Mouse (Mus musculus) myocyte (in vitro differentiated cells): Measurements from ENCODE around the gene Mfsd9.

Experiments used
- CEBPB ChIP-seq: IDR thresholded peaks from 2 replicates; pipeline ENCODE4 v1.6.1; 2011; ENCODE audit warnings: mild to moderate bottlenecking, moderate library complexity; ENCODE audit not compliant: poor library complexity, insufficient read depth, severe bottlenecking
- E2F4 ChIP-seq: IDR thresholded peaks from one replicate; pipeline ENCODE4 v1.6.1; 2011; ENCODE audit warnings: mild to moderate bottlenecking, control low read depth, moderate library complexity; ENCODE audit not compliant: insufficient read depth
- MAX ChIP-seq: IDR thresholded peaks from one replicate; pipeline ENCODE4 v1.6.1; 2011; ENCODE audit warnings: low read depth, mild to moderate bottlenecking, control low read depth
- POLR2A ChIP-seq: IDR thresholded peaks from one replicate; pipeline ENCODE4 v1.6.1; 2011; ENCODE audit warnings: low read depth, mild to moderate bottlenecking, control low read depth, moderate library complexity; ENCODE audit not compliant: insufficient read length
- TCF12 ChIP-seq: IDR thresholded peaks from one replicate; pipeline ENCODE4 v1.6.1; 2011; ENCODE audit warnings: mild to moderate bottlenecking, control low read depth; ENCODE audit not compliant: poor library complexity, insufficient read depth, severe bottlenecking

DNA sequence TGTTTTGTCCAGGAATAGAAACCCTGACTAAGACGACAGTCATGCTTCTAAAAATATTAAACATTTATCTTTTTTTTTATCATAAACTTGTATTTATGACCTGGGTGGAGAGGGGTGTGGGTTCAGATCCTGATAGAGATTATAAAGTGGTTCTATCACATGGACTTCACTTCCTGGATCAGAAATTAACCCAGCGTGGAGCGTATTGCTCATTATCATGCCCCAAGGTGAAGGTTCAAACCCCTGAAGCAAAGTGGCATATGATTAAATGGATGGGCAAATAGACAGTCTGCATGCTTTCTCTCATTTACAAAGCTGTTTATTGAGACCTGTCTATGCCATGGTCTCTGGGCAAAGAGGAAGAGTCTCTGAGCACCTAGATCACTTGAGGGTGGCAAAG, 13.7 kb downstream of the Mfsd9 start:
- TF ChIP-seq POLR2A (no peak), TCF12 (no peak), CEBPB (no peak), E2F4 (no peak), MAX (no peak)
